Mouse (Mus musculus) liver, embryonic 12.5 days (tissue): ENCODE results near the gene Ssxb3. TPM values are rescaled to one million over a fixed set of nuclear protein-coding genes. Genes with fewer than 3 reads are reported as not detected.
"Not testable (repeated sequence)": the region's sequence is repeated elsewhere in the genome, so short reads cannot be mapped to it uniquely, and the experiment has no call there.

ENCODE experiments used
- ATAC-seq: fragments of 200-750 bp; cut with Nextera tagmentation; 2 replicates; pipeline ENCODE4 v1.8.0; 2017; ENCODE audit warnings: moderate number of reproducible peaks, mild to moderate bottlenecking, moderate library complexity
- H3K27ac ChIP-seq: fragments of 300-500 bp; sonication (generic); 2 replicates; pipeline ENCODE4 v1.5.1; 2016; ENCODE audit warnings: mild to moderate bottlenecking
- H3K27me3 ChIP-seq: fragments of 300-500 bp; sonication (generic); replicated peaks from 2 replicates; pipeline ENCODE4 v1.6.1; 2016; ENCODE audit warnings: mild to moderate bottlenecking, moderate library complexity
- H3K36me3 ChIP-seq: fragments of 300-500 bp; sonication (generic); 2 replicates; pipeline ENCODE4 v1.6.1; 2016; ENCODE audit warnings: mild to moderate bottlenecking, moderate library complexity
- H3K4me1 ChIP-seq: fragments of 300-500 bp; sonication (generic); 2 replicates; pipeline ENCODE4 v1.6.1; 2016
- H3K4me2 ChIP-seq: fragments of 300-500 bp; sonication (generic); 2 replicates; pipeline ENCODE4 v1.6.1; 2016; ENCODE audit warnings: mild to moderate bottlenecking, moderate library complexity
- H3K4me3 ChIP-seq: fragments of 300-500 bp; sonication (generic); 2 replicates; pipeline ENCODE4 v1.5.1; 2016; ENCODE audit warnings: mild to moderate bottlenecking, moderate library complexity
- H3K9ac ChIP-seq: fragments of 300-500 bp; sonication (generic); 2 replicates; pipeline ENCODE4 v1.6.1; 2016; ENCODE audit warnings: mild to moderate bottlenecking, moderate library complexity
- H3K9me3 ChIP-seq: fragments of 300-500 bp; sonication (generic); replicated peaks from 2 replicates; pipeline ENCODE4 v1.6.1; 2016; ENCODE audit warnings: mild to moderate bottlenecking, moderate library complexity
- WGBS: fragments of 180-500 bp; shearing (Covaris S2); methylation state at CpG from one replicate; pipeline ENCODE4 v1.1.7; 2016; ENCODE audit not compliant: insufficient replicate concordance; 5-methylcytosine and 5-hydroxymethylcytosine counted together
- polyA plus RNA-seq: library from polyadenylated mRNA; unstranded; fragments of >200 nt; fragmentation: Nextera tagmentation; extraction: Ambion mirVana; gene quantifications from 2 replicates; pipeline ENCODE4 v1.2.1, GENCODE M21; 2016

The Ssxb3 gene
- polyA plus RNA-seq, result not detected in 2 replicates

DNA sequence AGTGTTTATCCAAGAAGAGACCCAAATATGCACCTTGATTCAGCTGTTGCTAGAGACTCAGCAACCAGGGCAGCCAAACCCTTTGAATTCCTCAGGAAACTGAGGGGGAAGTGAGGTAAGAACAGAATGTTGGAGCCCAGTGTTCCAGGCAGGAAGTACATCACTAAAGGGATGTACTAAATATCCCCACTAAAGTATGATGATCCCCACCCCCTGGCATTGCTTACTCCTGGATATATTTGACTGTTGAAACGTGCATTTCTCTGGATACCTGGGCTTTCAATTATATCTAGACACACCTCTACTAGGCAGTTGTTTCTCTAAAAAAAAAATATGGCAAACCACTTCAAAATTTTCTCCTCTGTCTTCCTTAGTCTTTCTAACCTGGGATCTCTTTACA lies at the start of gene Ssxb3:
Ssxb3 (minus strand) TSS at position 101 of the 400 bp plus-strand sequence.
- H3K27me3 ChIP-seq, H3K9me3 ChIP-seq, H3K9ac ChIP-seq, H3K4me1 ChIP-seq, H3K27ac ChIP-seq, H3K4me3 ChIP-seq, ATAC-seq, H3K4me2 ChIP-seq, H3K36me3 ChIP-seq: not testable (repeated sequence)
- 38% methylated on average over 1 of the region's 1 CpGs for WGBS

GRCm38 (mm10) chrX:8548155-8548554 lies 43.5 kb downstream of the Ssxb3 start, which contains the start of gene Ssxb6:
Gene Ssxb6, minus strand, starts transcription at chrX:8548255.
- H3K4me2 ChIP-seq, H3K27me3 ChIP-seq, H3K9me3 ChIP-seq, H3K4me1 ChIP-seq, H3K27ac ChIP-seq, ATAC-seq, H3K4me3 ChIP-seq, H3K36me3 ChIP-seq, H3K9ac ChIP-seq: not testable (repeated sequence)
- WGBS, result 50% methylated on average over 4 of the region's 4 CpGs

Other genes with a start within 250 kb of the Ssxb3 start
- gene Ssxb9, start 224.8 kb downstream of the Ssxb3 start, polyA plus RNA-seq, result not detected in 2 replicates
- not detected in 2 replicates for gene Ssxb1, start 178.5 kb downstream of the Ssxb3 start, polyA plus RNA-seq
- gene Ssxb2, start 130.1 kb downstream of the Ssxb3 start, polyA plus RNA-seq, result not detected in 2 replicates
- gene Gm14459, start 66.9 kb downstream of the Ssxb3 start, polyA plus RNA-seq, result not detected in 2 replicates
- not detected in 2 replicates for gene Ssxb6, start 43.6 kb downstream of the Ssxb3 start, polyA plus RNA-seq
- gene Ssxb8, start 99.0 kb upstream of the Ssxb3 start, polyA plus RNA-seq, result not detected in 2 replicates
- not detected in 2 replicates for gene Ssx9, start 156.6 kb upstream of the Ssxb3 start, polyA plus RNA-seq
- gene Ssxb5, start 211.9 kb upstream of the Ssxb3 start, polyA plus RNA-seq, result not detected in 2 replicates